Comparison of ENCODE assay signal across 9 mouse cellular contexts in the genomic region with DNA sequence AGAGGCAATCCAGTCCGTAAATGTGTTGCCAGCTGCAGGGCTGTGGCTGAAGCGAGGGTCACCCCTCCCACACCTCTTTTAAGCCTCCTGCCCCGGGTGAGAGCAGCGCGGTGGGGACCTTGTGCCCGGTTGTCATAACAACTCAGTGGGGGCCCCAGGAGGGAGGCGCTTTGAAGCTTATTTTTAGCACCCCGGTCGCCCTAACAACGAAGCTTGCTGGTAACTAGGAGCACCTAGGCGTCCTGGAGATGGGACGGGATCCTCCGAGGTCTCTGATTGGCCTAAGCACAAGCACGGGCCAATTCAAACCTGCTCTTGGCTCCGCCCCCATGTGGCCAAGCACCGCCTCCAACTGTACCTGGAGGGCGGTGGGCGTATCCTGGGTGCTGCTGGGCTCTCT. TPM values are rescaled to one million over a fixed set of nuclear protein-coding genes. Genes with fewer than 3 reads are reported as not detected.
A peak's percentile ranks its signal among the peaks of the same experiment; 100 is the strongest.
DNase-seq lines count a peak whose midpoint lies in the region; ATAC-seq and TF ChIP-seq lines count a peak whose summit lies in the region.
"Had no signal": no experiment of that assay in that cellular context is flagged by ENCODE, and none has a peak within 500 bp of the region (broad histone marks: within the 10 kb centered on the region; RNA-seq: fewer than 3 reads in every experiment).

No protein-coding gene starts in this region.

- H3K9me3 ChIP-seq in liver, embryonic 11.5 days (ENCODE audit: control insufficient read depth, low read length): no peaks in the 10 kb centered on the region
- no peaks in the 10 kb centered on the region for H3K9me3 ChIP-seq in embryonic facial prominence, embryonic 13.5 days
- no peaks in the 10 kb centered on the region for H3K9me3 ChIP-seq in hindbrain, postnatal 0 days (ENCODE audit: low read length)
- no peaks in the 10 kb centered on the region for H3K9me3 ChIP-seq in stomach, embryonic 16.5 days (replicated peaks; ENCODE audit: control insufficient read depth, low read length)

- H3K9ac ChIP-seq in liver, embryonic 11.5 days (ENCODE audit: low read depth, low read length): no peak overlapping the region
- H3K9ac ChIP-seq in embryonic facial prominence, embryonic 13.5 days: no peak overlapping the region
- H3K9ac ChIP-seq in hindbrain, postnatal 0 days (replicated peaks; ENCODE audit: low read length): no peak overlapping the region
- no peak overlapping the region for H3K9ac ChIP-seq in stomach, embryonic 16.5 days (ENCODE audit: low read length)

- H3K27me3 ChIP-seq in liver, embryonic 11.5 days (replicated peaks; ENCODE audit: control insufficient read depth, insufficient read depth, low read length): peaks cover 35% of the 10 kb centered on the region
- H3K27me3 ChIP-seq in embryonic facial prominence, embryonic 13.5 days: peaks cover 37% of the 10 kb centered on the region
- no peaks in the 10 kb centered on the region; the same call in 1 of the 2 replicates for H3K27me3 ChIP-seq in hindbrain, postnatal 0 days (ENCODE audit: insufficient read depth, low read length)
- 0 out of 2 replicates have a peak, but pooled peaks cover 2% of the 10 kb centered on the region for H3K27me3 ChIP-seq in stomach, embryonic 16.5 days (ENCODE audit: control insufficient read depth, insufficient read depth, low read length)

- TF ChIP-seq CTCF in hindbrain, postnatal 0 days (IDR thresholded peaks at IDR 0.05; ENCODE audit: low read depth): no peak

- H3K36me3 ChIP-seq in liver, embryonic 11.5 days (ENCODE audit: control insufficient read depth, insufficient read depth, low read length): no peaks in the 10 kb centered on the region
- no peaks in the 10 kb centered on the region for H3K36me3 ChIP-seq in embryonic facial prominence, embryonic 13.5 days
- H3K36me3 ChIP-seq in hindbrain, postnatal 0 days (ENCODE audit: insufficient read depth, low read length): no peaks in the 10 kb centered on the region
- H3K36me3 ChIP-seq in stomach, embryonic 16.5 days (ENCODE audit: control insufficient read depth, insufficient read depth, low read length): no peaks in the 10 kb centered on the region

- no peak overlapping the region for H3K4me3 ChIP-seq in liver, embryonic 11.5 days (ENCODE audit: low read depth, low read length)
- peak overlapping the region; percentile 16 for H3K4me3 ChIP-seq in embryonic facial prominence, embryonic 13.5 days
- H3K4me3 ChIP-seq in hindbrain, postnatal 0 days (ENCODE audit: low read length): no peak overlapping the region
- H3K4me3 ChIP-seq in stomach, embryonic 16.5 days (replicated peaks; ENCODE audit: low read length): no peak overlapping the region

- H3K4me1 ChIP-seq in liver, embryonic 11.5 days (replicated peaks; ENCODE audit: control insufficient read depth, insufficient read depth, low read length): peaks cover 5% of the 10 kb centered on the region; the same call in 1 of the 2 replicates
- H3K4me1 ChIP-seq in embryonic facial prominence, embryonic 13.5 days: peaks cover 19% of the 10 kb centered on the region
- H3K4me1 ChIP-seq in hindbrain, postnatal 0 days (ENCODE audit: insufficient read depth, low read length): peaks cover 20% of the 10 kb centered on the region
- H3K4me1 ChIP-seq in stomach, embryonic 16.5 days (ENCODE audit: control insufficient read depth, insufficient read depth, low read length): peaks cover 11% of the 10 kb centered on the region; the same call in 1 of the 2 replicates

- H3K27ac ChIP-seq in liver, embryonic 11.5 days (ENCODE audit: low read depth, low read length): no peak overlapping the region
- no peak overlapping the region for H3K27ac ChIP-seq in embryonic facial prominence, embryonic 13.5 days
- H3K27ac ChIP-seq in hindbrain, postnatal 0 days: peak overlapping the region; percentile 8; the same call in 1 of the 2 replicates
- no peak overlapping the region for H3K27ac ChIP-seq in stomach, embryonic 16.5 days (ENCODE audit: low read length)

- DNase-seq in liver, embryonic 11.5 days (ENCODE audit: low spot score): no peak
- DNase-seq in liver: no peak
- peak; percentile 68 for DNase-seq in hindbrain, postnatal 0 days (ENCODE audit: low spot score)
- DNase-seq in lung, postnatal 25 days (ENCODE audit: low spot score): peak; percentile 20
- no peak for DNase-seq in urinary bladder, postnatal 14 days (ENCODE audit: low spot score)

- no peak for ATAC-seq in liver, embryonic 11.5 days (replicated peaks; ENCODE audit: low FRiP score)
- ATAC-seq in embryonic facial prominence, embryonic 13.5 days (ENCODE audit: insufficient number of reproducible peaks, insufficient read depth, low FRiP score, low TSS enrichment, low read depth): peak; percentile 68; the same call in 1 of the 2 replicates
- peak; percentile 66 for ATAC-seq in hindbrain, postnatal 0 days
- peak; percentile 45; the same call in 1 of the 2 replicates for ATAC-seq in stomach, embryonic 16.5 days (ENCODE audit: insufficient read depth, low FRiP score)
- ATAC-seq in erythroblast, adult 5-6 weeks (replicated peaks; ENCODE audit: low FRiP score, poor library complexity, severe bottlenecking): no peak

- WGBS in liver, embryonic 11.5 days: 7% methylated on average over 18 of the region's 18 CpGs
- 4% methylated on average over 18 of the region's 18 CpGs for WGBS in embryonic facial prominence, embryonic 13.5 days
- 3% methylated on average over 18 of the region's 18 CpGs for WGBS in hindbrain, postnatal 0 days
- 1% methylated on average over 18 of the region's 18 CpGs for WGBS in stomach, embryonic 16.5 days

- peak overlapping the region; percentile 19 for H3K4me2 ChIP-seq in liver, embryonic 11.5 days
- peak overlapping the region; percentile 50 for H3K4me2 ChIP-seq in embryonic facial prominence, embryonic 13.5 days
- peak overlapping the region; percentile 37 for H3K4me2 ChIP-seq in hindbrain, postnatal 0 days (ENCODE audit: low read depth, low read length)
- peak overlapping the region; percentile 41; the same call in 1 of the 2 replicates for H3K4me2 ChIP-seq in stomach, embryonic 16.5 days (ENCODE audit: low read depth, low read length)

RNA-seq across cellular contexts. Expression of a gene that starts 19.6 kb away (rescaled TPM):
- polyA plus RNA-seq in liver, embryonic 11.5 days (2014; fragmentation: Nextera tagmentation; extraction: Ambion mirVana): 0.95 and 1.1 TPM in 2 replicates
- polyA plus RNA-seq in embryonic facial prominence, embryonic 13.5 days (2015; fragmentation: Nextera tagmentation; extraction: Ambion mirVana): 3.8 and 4.2 TPM in 2 replicates
- total RNA-seq in hindbrain, postnatal 0 days (2014; rRNA removed): 70.9 and 73.3 TPM in 2 replicates
- 53.9 and 61.5 TPM in 2 replicates for polyA plus RNA-seq in hindbrain, postnatal 0 days (2015; fragmentation: Nextera tagmentation; extraction: Ambion mirVana)
- polyA plus RNA-seq in stomach, embryonic 16.5 days (2015; fragmentation: Nextera tagmentation; extraction: Ambion mirVana): 0.74 and 1.5 TPM in 2 replicates
- total RNA-seq in erythroblast, adult 5-6 weeks (2015; ENCODE audit: low replicate concordance): not detected in 2 replicates
- total RNA-seq in erythroblast, adult 5-6 weeks (2017; ENCODE audit: low replicate concordance): not detected in 2 replicates
- total RNA-seq: liver, adult 2 months had no signal

RNA-seq across cellular contexts. Expression of a gene that starts 32.2 kb away (rescaled TPM):
- polyA plus RNA-seq in liver, embryonic 11.5 days (2014; fragmentation: Nextera tagmentation; extraction: Ambion mirVana): 15.6 and 17.9 TPM in 2 replicates
- 0.60 and 1.6 TPM in 2 replicates for polyA plus RNA-seq in embryonic facial prominence, embryonic 13.5 days (2015; fragmentation: Nextera tagmentation; extraction: Ambion mirVana)
- total RNA-seq in hindbrain, postnatal 0 days (2014; rRNA removed): not detected in 2 replicates
- polyA plus RNA-seq in hindbrain, postnatal 0 days (2015; fragmentation: Nextera tagmentation; extraction: Ambion mirVana): 0.29 and 0.45 TPM in 2 replicates
- 10.2 and 11.0 TPM in 2 replicates for polyA plus RNA-seq in stomach, embryonic 16.5 days (2015; fragmentation: Nextera tagmentation; extraction: Ambion mirVana)
- total RNA-seq in erythroblast, adult 5-6 weeks (2015; ENCODE audit: low replicate concordance): 1.7 TPM in 2 replicates
- 0.70 and 0.94 TPM in 2 replicates for total RNA-seq in erythroblast, adult 5-6 weeks (2017; ENCODE audit: low replicate concordance)

RNA-seq across cellular contexts. Expression of a gene that starts 35.4 kb away (rescaled TPM):
- polyA plus RNA-seq in liver, embryonic 11.5 days (2014; fragmentation: Nextera tagmentation; extraction: Ambion mirVana): not detected in 2 replicates
- polyA plus RNA-seq in embryonic facial prominence, embryonic 13.5 days (2015; fragmentation: Nextera tagmentation; extraction: Ambion mirVana): 0.07 TPM in 1 of 2 replicates, not detected in the other
- total RNA-seq in hindbrain, postnatal 0 days (2014; rRNA removed): not detected in 2 replicates
- 0.10 TPM in 1 of 2 replicates, not detected in the other for polyA plus RNA-seq in hindbrain, postnatal 0 days (2015; fragmentation: Nextera tagmentation; extraction: Ambion mirVana)
- polyA plus RNA-seq in stomach, embryonic 16.5 days (2015; fragmentation: Nextera tagmentation; extraction: Ambion mirVana): not detected in 2 replicates
- not detected in 2 replicates for total RNA-seq in erythroblast, adult 5-6 weeks (2015; ENCODE audit: low replicate concordance)
- not detected in 2 replicates for total RNA-seq in erythroblast, adult 5-6 weeks (2017; ENCODE audit: low replicate concordance)
- total RNA-seq: liver, adult 2 months had no signal
- polyA plus RNA-seq: liver, adult 2 months had no signal

Comparison
In these comparisons a context has a peak if more than half of its experiments do, and no peak if none do; other contexts are left out.
1. ATAC-seq: peak in embryonic facial prominence, embryonic 13.5 days (single experiment), hindbrain, postnatal 0 days (single experiment) and stomach, embryonic 16.5 days (single experiment); none in liver, embryonic 11.5 days (single experiment) and erythroblast, adult 5-6 weeks (single experiment).
2. DNase-seq: peak in hindbrain, postnatal 0 days (single experiment) and lung, postnatal 25 days (single experiment); none in liver, embryonic 11.5 days (single experiment), liver (single experiment) and urinary bladder, postnatal 14 days (single experiment).
3. RNA of a gene that starts 19.6 kb away (polyA plus RNA-seq): 53.9 to 61.5 TPM in hindbrain, postnatal 0 days; 3.8 to 4.2 TPM in embryonic facial prominence, embryonic 13.5 days, 0.74 to 1.5 TPM in stomach, embryonic 16.5 days and 0.95 to 1.1 TPM in liver, embryonic 11.5 days; every median in the first group is over 10 times any median in the second.
4. Peak in every context shown above with its lines, with median percentiles within 50 percentile points of each other: H3K4me2 ChIP-seq.